Mouse (Mus musculus) heart, embryonic 16.5 days (tissue): ENCODE results near the gene Carmil2. TPM values are rescaled to one million over a fixed set of nuclear protein-coding genes. Genes with fewer than 3 reads are reported as not detected.

Experiments used
- ATAC-seq: fragments of 200-750 bp; cut with Nextera tagmentation; replicated peaks from 2 replicates; pipeline ENCODE4 v1.8.0; 2017; ENCODE audit warnings: moderate number of reproducible peaks; ENCODE audit not compliant: insufficient read depth, low FRiP score; ENCODE audit errors: extremely low read depth
- H3K27ac ChIP-seq: fragments of 300-500 bp; sonication (generic); 2 replicates; pipeline ENCODE4 v1.5.1; 2014; ENCODE audit warnings: mild to moderate bottlenecking, low read length, control low read depth, moderate library complexity
- H3K27me3 ChIP-seq: fragments of 300-500 bp; sonication (generic); 2 replicates; pipeline ENCODE4 v1.6.1; 2014; ENCODE audit warnings: low read length, mixed read lengths; ENCODE audit not compliant: control insufficient read depth, insufficient read depth
- H3K36me3 ChIP-seq: fragments of 300-500 bp; sonication (generic); 2 replicates; pipeline ENCODE4 v1.6.1; 2014; ENCODE audit not compliant: control insufficient read depth, insufficient read depth
- H3K4me1 ChIP-seq: fragments of 300-500 bp; sonication (generic); 2 replicates; pipeline ENCODE4 v1.6.1; 2014; ENCODE audit warnings: low read length, mixed read lengths; ENCODE audit not compliant: control insufficient read depth, insufficient read depth
- H3K4me2 ChIP-seq: fragments of 300-500 bp; sonication (generic); 2 replicates; pipeline ENCODE4 v1.6.1; 2014; ENCODE audit warnings: low read depth, mild to moderate bottlenecking, control low read depth, low read length
- H3K4me3 ChIP-seq: fragments of 300-500 bp; sonication (generic); 2 replicates; pipeline ENCODE4 v1.5.1; 2014; ENCODE audit warnings: mild to moderate bottlenecking, control low read depth, low read length
- H3K9ac ChIP-seq: fragments of 300-500 bp; sonication (generic); 2 replicates; pipeline ENCODE4 v1.6.1; 2014; ENCODE audit warnings: low read length, control low read depth
- H3K9me3 ChIP-seq: fragments of 300-500 bp; sonication (generic); replicated peaks from 2 replicates; pipeline ENCODE4 v1.6.1; 2016; ENCODE audit warnings: low read length; ENCODE audit not compliant: control insufficient read depth
- WGBS: fragments of 180-500 bp; shearing (Covaris S2); extraction: QIAGEN DNeasy Blood & Tissue Kit; methylation state at CpG from one replicate; pipeline ENCODE4 v1.1.7; 2014; 5-methylcytosine and 5-hydroxymethylcytosine counted together
- polyA plus RNA-seq: library from polyadenylated mRNA; unstranded; fragments of >200 nt; fragmentation: Nextera tagmentation; extraction: Ambion mirVana; gene quantifications from 2 replicates; pipeline ENCODE4 v1.2.1, GENCODE M21; 2015

Carmil2 gene
- polyA plus RNA-seq, 1 experiment from 2014 or later = 3.0 TPM

GRCm38 (mm10) chr8:105709317-105709716, 23.2 kb downstream of the Carmil2 start:
- Histone ChIP-seq H3K27me3 (no peaks in the 10 kb centered on the region), H3K9ac (no peak overlapping the region), H3K4me2 (no peak overlapping the region), H3K9me3 (no peaks in the 10 kb centered on the region), H3K27ac (no peak overlapping the region), H3K4me3 (no peak overlapping the region), H3K36me3 (no peaks in the 10 kb centered on the region), H3K4me1 (peaks cover 4% of the 10 kb centered on the region; the same call in 1 of the 2 replicates)
- WGBS = 80% methylated on average over 14 of the region's 14 CpGs
- no peak for ATAC-seq

GRCm38 (mm10) chr8:105712286-105712685, 26.2 kb downstream of the Carmil2 start:
- H3K4me2 ChIP-seq = no peak overlapping the region
- peaks cover 3% of the 10 kb centered on the region; the same call in 1 of the 2 replicates for H3K4me1 ChIP-seq
- ATAC-seq = no peak
- H3K36me3 ChIP-seq = no peaks in the 10 kb centered on the region
- no peak overlapping the region for H3K4me3 ChIP-seq
- H3K9me3 ChIP-seq = no peaks in the 10 kb centered on the region
- H3K27ac ChIP-seq = no peak overlapping the region
- WGBS = 84% methylated on average over 3 of the region's 3 CpGs
- no peaks in the 10 kb centered on the region for H3K27me3 ChIP-seq
- H3K9ac ChIP-seq = no peak overlapping the region

- Histone ChIP-seq H3K4me2 (no peak overlapping the region), H3K27me3 (no peaks in the 10 kb centered on the region), H3K4me1 (no peaks in the 10 kb centered on the region), H3K27ac (no peak overlapping the region), H3K4me3 (no peak overlapping the region), H3K9ac (no peak overlapping the region), H3K36me3 (no peaks in the 10 kb centered on the region), H3K9me3 (no peaks in the 10 kb centered on the region)
- peak; percentile 49; the same call in 1 of the 2 replicates for ATAC-seq
- 4% methylated on average over 3 of the region's 3 CpGs for WGBS
Observed at GRCm38 (mm10) chr8:105714139-105714538, 28.1 kb downstream of the Carmil2 start.

- WGBS = 59% methylated on average over 6 of the region's 6 CpGs
- Histone ChIP-seq H3K36me3 (no peaks in the 10 kb centered on the region), H3K4me1 (no peaks in the 10 kb centered on the region), H3K27me3 (no peaks in the 10 kb centered on the region), H3K9ac (no peak overlapping the region), H3K27ac (peak overlapping the region; percentile 44; the same call in 1 of the 2 replicates), H3K4me3 (no peak overlapping the region), H3K9me3 (no peaks in the 10 kb centered on the region), H3K4me2 (no peak overlapping the region)
- ATAC-seq = peak; percentile 28
Observed at GRCm38 (mm10) chr8:105715042-105715441, 29.0 kb downstream of the Carmil2 start.

- WGBS = 87% methylated on average over 15 of the region's 15 CpGs
- H3K9me3 ChIP-seq = no peaks in the 10 kb centered on the region
- no peaks in the 10 kb centered on the region for H3K27me3 ChIP-seq
- no peak overlapping the region for H3K4me3 ChIP-seq
- no peak overlapping the region for H3K9ac ChIP-seq
- no peak for ATAC-seq
- no peaks in the 10 kb centered on the region for H3K4me1 ChIP-seq
- no peak overlapping the region for H3K27ac ChIP-seq
- H3K36me3 ChIP-seq = no peaks in the 10 kb centered on the region
- H3K4me2 ChIP-seq = no peak overlapping the region
Observed at GRCm38 (mm10) chr8:105716302-105716945, 30.4 kb downstream of the Carmil2 start.

GRCm38 (mm10) chr8:105719637-105720036, 33.6 kb downstream of the Carmil2 start:
- no peaks in the 10 kb centered on the region for H3K27me3 ChIP-seq
- H3K4me2 ChIP-seq = no peak overlapping the region
- no peak overlapping the region for H3K9ac ChIP-seq
- WGBS = 82% methylated on average over 4 of the region's 4 CpGs
- no peaks in the 10 kb centered on the region for H3K4me1 ChIP-seq
- no peak for ATAC-seq
- H3K4me3 ChIP-seq = no peak overlapping the region
- H3K27ac ChIP-seq = no peak overlapping the region
- H3K36me3 ChIP-seq = no peaks in the 10 kb centered on the region
- H3K9me3 ChIP-seq = no peaks in the 10 kb centered on the region

- 83% methylated on average over 9 of the region's 9 CpGs for WGBS
- no peak overlapping the region for H3K27ac ChIP-seq
- ATAC-seq = no peak
Observed at GRCm38 (mm10) chr8:105722861-105723260, 36.8 kb downstream of the Carmil2 start.

GRCm38 (mm10) chr8:105725726-105726125, 39.7 kb downstream of the Carmil2 start:
- Histone ChIP-seq H3K27me3 (no peaks in the 10 kb centered on the region), H3K4me1 (no peaks in the 10 kb centered on the region), H3K4me2 (no peak overlapping the region), H3K9me3 (no peaks in the 10 kb centered on the region), H3K36me3 (0 out of 2 replicates have a peak, but pooled peaks cover 2% of the 10 kb centered on the region), H3K27ac (no peak overlapping the region), H3K4me3 (no peak overlapping the region), H3K9ac (no peak overlapping the region)
- 80% methylated on average over 5 of the region's 5 CpGs for WGBS
- ATAC-seq = no peak

More at GRCm38 (mm10) chr8:105722861-105723260, 36.8 kb downstream of the Carmil2 start:
- Histone ChIP-seq H3K9ac (no peak overlapping the region), H3K4me3 (no peak overlapping the region), H3K4me2 (no peak overlapping the region), H3K36me3 (0 out of 2 replicates have a peak, but pooled peaks cover 2% of the 10 kb centered on the region), H3K4me1 (no peaks in the 10 kb centered on the region), H3K27me3 (no peaks in the 10 kb centered on the region), H3K9me3 (no peaks in the 10 kb centered on the region)

GRCm38 (mm10) chr8:105727397-105728124, 41.5 kb downstream of the Carmil2 start:
- Histone ChIP-seq H3K4me3 (no peak overlapping the region), H3K36me3 (0 out of 2 replicates have a peak, but pooled peaks cover 2% of the 10 kb centered on the region), H3K9ac (no peak overlapping the region), H3K27ac (peak overlapping the region; percentile 41), H3K4me1 (no peaks in the 10 kb centered on the region), H3K27me3 (no peaks in the 10 kb centered on the region), H3K9me3 (no peaks in the 10 kb centered on the region), H3K4me2 (no peak overlapping the region; the same call in 1 of the 2 replicates)
- peak; percentile 89 for ATAC-seq
- WGBS = 70% methylated on average over 18 of the region's 18 CpGs
